Mouse (Mus musculus): Measurements from ENCODE around the gene Cyb5d1. TPM values are rescaled to one million over a fixed set of nuclear protein-coding genes. Genes with fewer than 3 reads are reported as not detected.

Cyb5d1 gene
- total RNA-seq, 2 experiments from 2014 or later: 18.8 to 22.3 TPM

- DNase-seq: peak; percentile 20
Measured at GRCm38 (mm10) chr11:69403691-69404594, 8.5 kb upstream of the Cyb5d1 start.

GRCm38 (mm10) chr11:69401987-69402386 is 6.6 kb upstream of the Cyb5d1 start:
- no peak for DNase-seq

DNA sequence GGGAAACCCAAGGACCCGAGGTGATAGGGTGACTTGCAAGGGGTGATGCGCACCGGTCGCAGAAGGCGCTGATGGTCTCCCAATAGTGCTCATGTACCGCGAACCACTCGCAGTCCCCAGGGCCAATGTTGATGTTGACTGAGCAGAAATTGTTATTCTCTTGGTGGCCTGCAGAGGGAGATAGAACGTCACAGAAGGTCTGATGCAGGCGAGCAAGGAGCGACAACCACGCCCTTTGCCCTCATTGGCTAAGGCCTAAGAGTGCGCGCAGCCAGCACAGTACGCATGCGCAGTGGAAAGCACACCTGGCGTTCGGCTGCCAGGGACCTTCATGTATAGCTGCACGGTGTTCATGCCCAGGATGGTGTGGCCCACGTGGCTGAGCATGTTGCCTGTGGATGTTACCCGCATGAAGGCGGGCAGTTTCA is 5.8 kb upstream of the Cyb5d1 start:
- DNase-seq: peak; percentile 74

- DNase-seq: peak; percentile 8
Measured at GRCm38 (mm10) chr11:69400083-69400850, 4.8 kb upstream of the Cyb5d1 start.

- DNase-seq: peak; percentile 37
Measured at GRCm38 (mm10) chr11:69399201-69400082, 4.0 kb upstream of the Cyb5d1 start.

DNA sequence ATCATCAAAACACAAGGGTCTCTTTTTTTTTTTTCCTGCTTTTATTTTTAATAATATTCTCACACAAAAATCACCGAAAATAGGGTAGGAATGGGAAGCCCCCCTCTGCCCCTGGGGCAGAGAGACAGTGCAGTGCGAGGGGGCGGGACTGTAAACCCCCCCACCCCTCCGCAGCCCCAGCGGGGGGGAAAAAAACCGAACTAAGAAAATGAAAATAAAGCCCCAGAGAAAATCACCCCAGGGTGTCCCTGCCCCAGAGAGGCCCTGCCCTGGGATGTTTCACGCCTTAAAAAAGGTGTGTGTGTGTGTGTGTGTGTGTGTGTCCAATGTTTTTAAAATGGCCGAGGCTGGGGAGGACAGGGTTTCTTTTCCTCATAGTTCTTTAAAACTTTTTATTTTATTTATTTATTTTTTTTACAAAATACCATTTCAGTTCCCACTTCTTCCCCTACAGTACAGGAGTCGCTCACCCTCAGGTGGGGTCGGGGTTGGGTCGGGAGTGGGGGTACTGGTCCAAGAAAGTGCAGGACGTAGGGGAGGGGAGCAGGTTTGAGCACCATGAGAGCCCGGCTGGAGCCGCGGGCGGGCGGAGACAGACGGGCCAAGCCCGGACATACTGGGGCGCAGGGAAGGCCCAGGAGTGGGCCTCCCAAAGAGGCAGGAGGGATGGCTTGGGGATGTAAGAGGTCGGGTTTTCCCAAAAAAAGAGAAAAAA is 3.2 kb upstream of the Cyb5d1 start:
- DNase-seq: peak; percentile 15

GRCm38 (mm10) chr11:69398059-69398458 is 2.6 kb upstream of the Cyb5d1 start, which contains the start of gene Tmem88:
Gene Tmem88 (minus strand): TSS chr11:69398234.
- DNase-seq: peak; percentile 33

- DNase-seq: peak; percentile 26
Measured at GRCm38 (mm10) chr11:69397581-69398057, 2.2 kb upstream of the Cyb5d1 start.

DNA sequence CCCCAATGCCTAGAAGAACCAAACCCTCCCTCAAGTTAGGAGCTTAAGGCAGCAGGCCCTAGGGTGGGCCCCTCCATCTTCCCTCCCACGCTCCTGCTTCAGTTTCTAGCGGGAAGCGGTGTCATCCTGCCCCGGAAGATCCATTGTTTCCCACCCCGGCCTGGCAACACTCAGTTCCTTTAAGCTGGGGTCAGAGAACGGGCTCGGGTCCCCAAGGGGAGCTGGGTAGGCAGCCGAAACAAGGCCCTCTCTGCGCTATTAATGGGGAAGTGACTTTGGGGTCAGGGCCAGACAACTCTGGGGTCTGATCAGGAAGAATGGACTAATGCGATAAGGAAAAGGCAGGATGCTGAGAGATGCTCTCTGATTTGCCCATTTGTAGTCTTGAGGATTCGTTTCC is 1.3 kb upstream of the Cyb5d1 start:
- DNase-seq: peak; percentile 32

- peak; percentile 87 for DNase-seq
Measured at GRCm38 (mm10) chr11:69395634-69396373, 373 bp upstream of the Cyb5d1 start.

- peak; percentile 11 for DNase-seq
Measured at GRCm38 (mm10) chr11:69394591-69395167, 752 bp downstream of the Cyb5d1 start.

- DNase-seq: peak; percentile 57
Measured at GRCm38 (mm10) chr11:69390400-69391034, 4.9 kb downstream of the Cyb5d1 start.

- DNase-seq: peak; percentile 68
Measured at GRCm38 (mm10) chr11:69389531-69390399, 5.7 kb downstream of the Cyb5d1 start.

DNA sequence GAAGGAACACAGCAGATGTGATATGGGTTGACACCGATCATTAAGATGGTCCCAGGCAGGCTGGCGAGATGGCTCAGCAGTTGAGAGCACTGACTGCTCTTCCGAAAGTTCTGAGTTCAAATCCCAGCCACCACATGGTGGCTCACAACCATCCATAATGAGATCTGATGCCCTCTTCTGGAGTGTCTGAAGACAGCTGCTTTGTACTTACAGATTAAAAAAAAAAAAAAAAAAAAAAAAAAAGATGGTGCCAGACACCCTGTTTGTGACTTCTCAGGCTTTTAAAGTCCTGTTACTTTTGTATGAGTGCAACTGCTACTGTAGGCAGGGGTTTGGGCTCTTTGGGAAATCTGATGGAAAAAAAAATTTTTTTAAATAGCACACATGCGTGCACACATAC is 6.8 kb downstream of the Cyb5d1 start:
- DNase-seq: no peak

DNA sequence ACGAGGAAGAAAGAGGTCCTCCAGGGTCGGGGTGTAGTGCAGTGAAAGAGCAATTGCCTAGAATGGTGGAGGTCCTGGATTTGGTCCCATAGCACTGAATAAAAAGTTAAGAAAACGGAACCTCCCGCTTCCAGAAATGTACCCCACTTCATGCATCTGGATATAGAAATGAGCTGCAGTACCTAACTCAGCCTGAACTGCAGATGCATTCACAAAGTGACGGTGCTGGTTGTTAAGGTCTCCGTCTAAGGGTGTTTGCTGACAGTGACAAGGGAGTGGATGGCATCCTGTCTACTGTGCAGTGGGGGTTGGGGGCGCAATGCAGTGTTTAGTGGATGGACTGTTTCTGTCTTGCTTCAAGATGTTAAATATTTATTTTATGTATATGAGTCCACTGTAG is 8.7 kb downstream of the Cyb5d1 start:
- no peak for DNase-seq

DNA sequence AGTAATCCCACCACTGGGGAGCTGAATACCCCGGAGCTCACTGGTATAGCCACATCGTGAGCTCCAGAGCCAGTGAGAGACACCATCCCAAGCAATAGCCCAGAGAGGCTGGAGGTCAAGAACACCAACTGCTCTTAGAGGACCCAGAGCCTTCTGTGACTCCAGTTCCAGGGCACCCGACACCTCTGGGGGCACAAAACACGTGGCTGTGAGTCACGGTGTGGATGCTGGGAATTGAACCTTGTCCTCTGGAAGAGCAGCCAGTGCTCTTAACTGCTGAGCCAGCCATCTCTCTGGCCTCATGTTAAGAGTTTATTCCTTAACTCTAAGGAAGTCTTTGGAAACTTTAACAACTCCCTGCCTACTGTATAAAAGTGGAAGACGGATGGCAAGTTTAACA is 10.5 kb downstream of the Cyb5d1 start:
- no peak for DNase-seq

GRCm38 (mm10) chr11:69382478-69383105 is 12.8 kb downstream of the Cyb5d1 start:
- DNase-seq: no peak

DNA sequence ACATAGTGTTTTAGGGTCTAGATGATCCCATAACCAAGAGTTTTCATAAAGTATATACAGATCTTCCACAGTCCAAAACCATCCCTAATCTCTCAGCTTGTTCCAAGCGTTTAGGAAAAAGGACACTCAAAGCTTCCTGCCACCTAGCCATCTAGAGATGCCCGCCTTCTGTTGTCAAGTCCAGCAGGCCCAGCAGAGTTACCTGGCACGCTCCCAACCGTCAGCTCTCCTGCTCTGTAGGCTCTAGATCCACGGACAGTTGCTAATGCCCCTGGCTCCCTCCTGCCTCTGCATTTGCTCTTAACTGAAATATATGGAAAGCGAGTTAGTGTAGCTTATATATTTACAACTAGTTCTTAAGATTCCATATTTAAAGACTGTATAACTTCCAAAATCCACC is 14.1 kb downstream of the Cyb5d1 start:
- no peak for DNase-seq
